Mouse (Mus musculus) limb, embryonic 10.5 days (tissue): ENCODE results near the gene Car5a. TPM values are rescaled to one million over a fixed set of nuclear protein-coding genes. Genes with fewer than 3 reads are reported as not detected.
A peak's percentile ranks its signal among the peaks of the same experiment; 100 is the strongest.

Experiments
- DNase-seq: peaks from one replicate; pipeline ENCODE4 v3.0.0-alpha.2; 2017; ENCODE audit warnings: low spot score
- H3K27ac ChIP-seq: fragments of 300-500 bp; sonication (generic); 2 replicates; pipeline ENCODE4 v1.5.1; 2016; ENCODE audit warnings: mild to moderate bottlenecking
- H3K27me3 ChIP-seq: fragments of 300-500 bp; sonication (generic); 2 replicates; pipeline ENCODE4 v1.6.1; 2016; ENCODE audit warnings: low read depth, mild to moderate bottlenecking; ENCODE audit not compliant: poor library complexity, severe bottlenecking
- H3K36me3 ChIP-seq: fragments of 300-500 bp; sonication (generic); 2 replicates; pipeline ENCODE4 v1.6.1; 2016; ENCODE audit warnings: mild to moderate bottlenecking, moderate library complexity
- H3K4me1 ChIP-seq: fragments of 300-500 bp; sonication (generic); 2 replicates; pipeline ENCODE4 v1.6.1; 2016
- H3K4me3 ChIP-seq: fragments of 300-500 bp; sonication (generic); 2 replicates; pipeline ENCODE4 v1.5.1; 2016; ENCODE audit warnings: mild to moderate bottlenecking, moderate library complexity
- H3K9me3 ChIP-seq: fragments of 300-500 bp; sonication (generic); replicated peaks from 2 replicates; pipeline ENCODE4 v1.6.1; 2016; ENCODE audit warnings: mild to moderate bottlenecking
- WGBS: fragments of 180-500 bp; shearing (Covaris S2); methylation state at CpG from one replicate; pipeline ENCODE4 v1.1.7; 2016; 5-methylcytosine and 5-hydroxymethylcytosine counted together
- polyA plus RNA-seq: library from polyadenylated mRNA; unstranded; fragments of >200 nt; fragmentation: Nextera tagmentation; extraction: Ambion mirVana; gene quantifications from 2 replicates; pipeline ENCODE4 v1.2.1, GENCODE M21; 2016

Gene Car5a
- polyA plus RNA-seq, 1 experiment from 2014 or later: not detected

- H3K27ac ChIP-seq: peak overlapping the region; percentile 82
- DNase-seq: peak; percentile 56
- WGBS: under 1% methylated on average over 72 of the region's 72 CpGs
- peak overlapping the region; percentile 75 for H3K4me3 ChIP-seq
- no peaks in the 10 kb centered on the region for H3K36me3 ChIP-seq
- H3K4me1 ChIP-seq: peaks cover 67% of the 10 kb centered on the region
- no peaks in the 10 kb centered on the region for H3K9me3 ChIP-seq
- H3K27me3 ChIP-seq: peaks cover 13% of the 10 kb centered on the region; the same call in 1 of the 2 replicates
Observed at GRCm38 (mm10) chr8:121906542-121907512, 37.9 kb downstream of the Car5a start.

GRCm38 (mm10) chr8:121905864-121906263 lies 38.8 kb downstream of the Car5a start:
- H3K9me3 ChIP-seq: no peaks in the 10 kb centered on the region
- peaks cover 76% of the 10 kb centered on the region for H3K4me1 ChIP-seq
- H3K4me3 ChIP-seq: peak overlapping the region; percentile 75
- H3K36me3 ChIP-seq: no peaks in the 10 kb centered on the region
- peaks cover 13% of the 10 kb centered on the region; the same call in 1 of the 2 replicates for H3K27me3 ChIP-seq
- 44% methylated on average over 5 of the region's 5 CpGs for WGBS
- DNase-seq: no peak
- H3K27ac ChIP-seq: no peak overlapping the region

GRCm38 (mm10) chr8:121905420-121905819 lies 39.3 kb downstream of the Car5a start:
- Histone ChIP-seq H3K36me3 (no peaks in the 10 kb centered on the region), H3K27me3 (peaks cover 13% of the 10 kb centered on the region; the same call in 1 of the 2 replicates), H3K9me3 (no peaks in the 10 kb centered on the region), H3K27ac (no peak overlapping the region), H3K4me3 (peak overlapping the region; percentile 75), H3K4me1 (peaks cover 77% of the 10 kb centered on the region)
- WGBS: 78% methylated on average over 1 of the region's 1 CpGs
- DNase-seq: no peak

GRCm38 (mm10) chr8:121904999-121905398 lies 39.7 kb downstream of the Car5a start:
- H3K36me3 ChIP-seq: no peaks in the 10 kb centered on the region
- no peak overlapping the region for H3K4me3 ChIP-seq
- no peaks in the 10 kb centered on the region for H3K9me3 ChIP-seq
- no peak for DNase-seq
- H3K27ac ChIP-seq: no peak overlapping the region
- H3K4me1 ChIP-seq: peaks cover 77% of the 10 kb centered on the region
- 88% methylated on average over 9 of the region's 9 CpGs for WGBS
- peaks cover 13% of the 10 kb centered on the region; the same call in 1 of the 2 replicates for H3K27me3 ChIP-seq

- H3K27ac ChIP-seq: no peak overlapping the region
- DNase-seq: no peak
- WGBS: 71% methylated on average over 6 of the region's 6 CpGs
- H3K9me3 ChIP-seq: no peaks in the 10 kb centered on the region
- H3K27me3 ChIP-seq: peaks cover 10% of the 10 kb centered on the region; the same call in 1 of the 2 replicates
- peaks cover 79% of the 10 kb centered on the region for H3K4me1 ChIP-seq
- no peaks in the 10 kb centered on the region for H3K36me3 ChIP-seq
- H3K4me3 ChIP-seq: no peak overlapping the region
Observed at GRCm38 (mm10) chr8:121903977-121904376, 40.7 kb downstream of the Car5a start.

GRCm38 (mm10) chr8:121901498-121902236 lies 43.0 kb downstream of the Car5a start:
- Histone ChIP-seq H3K27me3 (no peaks in the 10 kb centered on the region), H3K27ac (peak overlapping the region; percentile 33; the same call in 1 of the 2 replicates), H3K36me3 (no peaks in the 10 kb centered on the region), H3K4me3 (no peak overlapping the region), H3K4me1 (peaks cover 79% of the 10 kb centered on the region), H3K9me3 (no peaks in the 10 kb centered on the region)
- WGBS: 48% methylated on average over 8 of the region's 8 CpGs
- peak; percentile 48 for DNase-seq

- 85% methylated on average over 18 of the region's 18 CpGs for WGBS
- no peak for DNase-seq
- Histone ChIP-seq H3K27ac (no peak overlapping the region; the same call in 1 of the 2 replicates), H3K9me3 (no peaks in the 10 kb centered on the region), H3K36me3 (peaks cover 11% of the 10 kb centered on the region), H3K4me3 (no peak overlapping the region), H3K27me3 (no peaks in the 10 kb centered on the region), H3K4me1 (peaks cover 63% of the 10 kb centered on the region)
Observed at GRCm38 (mm10) chr8:121899180-121900044, 45.3 kb downstream of the Car5a start.

- WGBS: 4% methylated on average over 4 of the region's 4 CpGs
- H3K4me1 ChIP-seq: peaks cover 57% of the 10 kb centered on the region
- DNase-seq: peak; percentile 64
Observed at GRCm38 (mm10) chr8:121898401-121898931, 46.2 kb downstream of the Car5a start.

GRCm38 (mm10) chr8:121897871-121898381 lies 46.8 kb downstream of the Car5a start:
- H3K27ac ChIP-seq: peak overlapping the region; percentile 66
- H3K27me3 ChIP-seq: no peaks in the 10 kb centered on the region
- no peak overlapping the region for H3K4me3 ChIP-seq
- H3K9me3 ChIP-seq: no peaks in the 10 kb centered on the region
- WGBS: 17% methylated on average over 7 of the region's 7 CpGs
- peak; percentile 45 for DNase-seq
- H3K4me1 ChIP-seq: peaks cover 54% of the 10 kb centered on the region
- peaks cover 18% of the 10 kb centered on the region for H3K36me3 ChIP-seq

More at GRCm38 (mm10) chr8:121898401-121898931, 46.2 kb downstream of the Car5a start:
- Histone ChIP-seq H3K4me3 (no peak overlapping the region), H3K27ac (peak overlapping the region; percentile 66), H3K36me3 (peaks cover 12% of the 10 kb centered on the region), H3K9me3 (no peaks in the 10 kb centered on the region), H3K27me3 (no peaks in the 10 kb centered on the region)

- no peaks in the 10 kb centered on the region for H3K9me3 ChIP-seq
- no peak overlapping the region for H3K27ac ChIP-seq
- H3K4me1 ChIP-seq: peaks cover 50% of the 10 kb centered on the region
- H3K27me3 ChIP-seq: no peaks in the 10 kb centered on the region
- 77% methylated on average over 9 of the region's 9 CpGs for WGBS
- no peak overlapping the region for H3K4me3 ChIP-seq
- H3K36me3 ChIP-seq: peaks cover 20% of the 10 kb centered on the region
- no peak for DNase-seq
Observed at GRCm38 (mm10) chr8:121897205-121897604, 47.5 kb downstream of the Car5a start.

- DNase-seq: no peak
- Histone ChIP-seq H3K27ac (no peak overlapping the region), H3K36me3 (peaks cover 20% of the 10 kb centered on the region), H3K27me3 (no peaks in the 10 kb centered on the region), H3K9me3 (no peaks in the 10 kb centered on the region), H3K4me3 (no peak overlapping the region), H3K4me1 (peaks cover 44% of the 10 kb centered on the region)
- WGBS: 49% methylated on average over 12 of the region's 12 CpGs
Observed at GRCm38 (mm10) chr8:121896476-121897145, 48.1 kb downstream of the Car5a start.
